Mouse (Mus musculus): ENCODE measurements around the gene Sec16b. TPM values are rescaled to one million over a fixed set of nuclear protein-coding genes. Genes with fewer than 3 reads are reported as not detected.

The Sec16b gene
- polyA plus RNA-seq, 1 experiment from 2014 or later, result 10.6 TPM

DNA sequence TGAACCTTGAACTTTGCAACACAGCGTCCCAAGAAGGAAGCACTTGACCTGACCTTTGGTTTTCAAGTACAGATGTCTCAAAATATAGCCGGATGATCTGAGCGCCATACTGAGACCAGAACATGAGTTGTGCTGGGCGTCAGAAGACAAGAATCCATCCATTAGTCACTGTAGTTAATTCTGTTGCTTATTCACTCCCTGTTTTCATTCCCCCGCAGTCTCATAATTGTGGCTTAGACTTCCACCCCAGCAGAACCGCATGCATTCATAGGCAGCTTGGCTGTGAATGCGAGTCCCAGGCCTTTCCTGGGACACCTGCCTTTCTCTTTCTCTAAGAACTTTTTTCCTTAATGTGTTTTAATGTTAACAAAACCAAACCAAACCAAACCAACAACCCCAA, 33.8 kb upstream of the Sec16b start:
- Histone ChIP-seq H3K4me2 (ENCODE audit: low read depth, low read length) (no peak overlapping the region), H3K9me3 (replicated peaks; ENCODE audit: control insufficient read depth, low read length) (no peaks in the 10 kb centered on the region), H3K27me3 (ENCODE audit: control insufficient read depth, insufficient read depth, low read length) (no peaks in the 10 kb centered on the region), H3K4me3 (replicated peaks; ENCODE audit: low read length) (no peak overlapping the region), H3K27ac (ENCODE audit: low read length) (no peak overlapping the region), H3K9ac (ENCODE audit: low read length) (no peak overlapping the region), H3K4me1 (ENCODE audit: control insufficient read depth, insufficient read depth, low read length) (no peaks in the 10 kb centered on the region), H3K36me3 (ENCODE audit: control insufficient read depth, insufficient read depth, low read length) (no peaks in the 10 kb centered on the region)
- ATAC-seq (ENCODE audit: insufficient read depth, low FRiP score), result no peak
- 85% methylated on average over 7 of the region's 7 CpGs for WGBS

DNA sequence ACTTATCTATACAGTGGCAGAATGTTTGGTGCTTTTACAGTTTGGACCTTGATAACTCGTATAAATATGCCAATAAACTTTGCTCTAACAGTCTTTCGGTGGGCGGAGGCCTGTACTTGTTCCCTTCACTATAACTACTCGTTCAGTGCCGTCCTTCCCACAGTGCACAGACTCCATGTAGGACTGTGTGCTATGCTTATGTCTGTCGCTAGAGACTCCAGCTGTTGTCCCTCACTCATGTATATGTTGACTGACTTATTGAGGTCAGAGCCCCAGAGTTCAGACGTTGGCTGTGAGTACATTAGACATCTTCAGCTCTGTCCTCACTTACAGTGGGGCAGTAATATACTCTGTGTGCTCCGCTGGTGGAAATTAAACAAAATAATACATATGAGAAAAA, 31.7 kb upstream of the Sec16b start:
- 48% methylated on average over 8 of the region's 8 CpGs for WGBS
- Histone ChIP-seq H3K27me3 (ENCODE audit: control insufficient read depth, insufficient read depth, low read length) (no peaks in the 10 kb centered on the region), H3K9ac (ENCODE audit: low read length) (no peak overlapping the region), H3K4me3 (replicated peaks; ENCODE audit: low read length) (no peak overlapping the region), H3K9me3 (replicated peaks; ENCODE audit: control insufficient read depth, low read length) (no peaks in the 10 kb centered on the region), H3K4me2 (ENCODE audit: low read depth, low read length) (no peak overlapping the region), H3K4me1 (ENCODE audit: control insufficient read depth, insufficient read depth, low read length) (no peaks in the 10 kb centered on the region), H3K27ac (ENCODE audit: low read length) (no peak overlapping the region), H3K36me3 (ENCODE audit: control insufficient read depth, insufficient read depth, low read length) (no peaks in the 10 kb centered on the region)
- ATAC-seq (ENCODE audit: insufficient read depth, low FRiP score), result peak; percentile 52; the same call in 1 of the 2 replicates

DNA sequence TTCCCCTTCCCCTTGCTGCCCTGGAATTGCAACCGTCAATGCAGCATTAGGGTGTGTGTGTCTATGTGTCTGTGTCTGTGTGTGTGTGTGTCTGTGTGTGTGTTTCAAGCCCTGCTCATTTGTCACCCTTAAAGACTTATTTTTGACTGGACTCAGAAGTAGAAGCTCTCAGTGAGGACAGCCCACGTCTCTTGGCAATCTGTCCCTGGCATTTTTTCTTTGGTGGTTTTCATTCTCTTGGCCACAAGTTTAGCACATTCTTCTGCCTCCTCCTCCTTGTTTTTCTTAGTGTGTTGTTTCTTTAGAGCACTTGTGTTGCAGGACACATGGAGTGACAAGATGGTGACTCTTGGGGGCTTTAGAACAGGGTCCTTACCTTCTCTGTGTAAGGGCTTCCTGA, 30.3 kb upstream of the Sec16b start:
- no peaks in the 10 kb centered on the region for H3K36me3 ChIP-seq (ENCODE audit: control insufficient read depth, insufficient read depth, low read length)
- ATAC-seq (ENCODE audit: insufficient read depth, low FRiP score), result no peak
- H3K4me2 ChIP-seq (ENCODE audit: low read depth, low read length), result no peak overlapping the region
- H3K9me3 ChIP-seq (replicated peaks; ENCODE audit: control insufficient read depth, low read length), result no peaks in the 10 kb centered on the region
- no peak overlapping the region for H3K9ac ChIP-seq (ENCODE audit: low read length)
- H3K4me3 ChIP-seq (replicated peaks; ENCODE audit: low read length), result no peak overlapping the region
- H3K27ac ChIP-seq (ENCODE audit: low read length), result no peak overlapping the region
- H3K27me3 ChIP-seq (ENCODE audit: control insufficient read depth, insufficient read depth, low read length), result no peaks in the 10 kb centered on the region
- WGBS, result 74% methylated on average over 2 of the region's 2 CpGs
- H3K4me1 ChIP-seq (ENCODE audit: control insufficient read depth, insufficient read depth, low read length), result no peaks in the 10 kb centered on the region

DNA sequence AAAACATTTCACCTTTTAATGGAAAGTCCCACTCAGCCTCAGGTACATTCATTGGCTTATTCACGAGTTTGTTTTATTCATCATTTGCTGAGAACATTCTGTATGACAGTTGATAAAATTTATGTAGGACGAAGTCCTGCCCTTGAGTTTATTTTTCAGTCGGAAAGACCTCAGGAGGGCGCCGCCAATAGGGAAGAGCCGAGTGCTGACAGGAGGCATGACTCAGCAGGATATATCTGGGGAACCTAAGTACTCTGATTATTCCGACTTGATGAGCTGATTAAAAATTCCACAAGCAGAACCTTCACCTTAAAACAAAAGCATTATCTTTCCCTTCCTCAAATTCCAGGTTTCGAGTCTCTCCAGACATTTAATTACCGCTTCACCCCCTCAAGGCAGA, 26.4 kb upstream of the Sec16b start:
- Histone ChIP-seq H3K27ac (ENCODE audit: low read length) (no peak overlapping the region), H3K4me3 (replicated peaks; ENCODE audit: low read length) (no peak overlapping the region), H3K9ac (ENCODE audit: low read length) (no peak overlapping the region), H3K4me1 (ENCODE audit: control insufficient read depth, insufficient read depth, low read length) (no peaks in the 10 kb centered on the region), H3K4me2 (ENCODE audit: low read depth, low read length) (no peak overlapping the region), H3K27me3 (ENCODE audit: control insufficient read depth, insufficient read depth, low read length) (no peaks in the 10 kb centered on the region), H3K36me3 (ENCODE audit: control insufficient read depth, insufficient read depth, low read length) (no peaks in the 10 kb centered on the region), H3K9me3 (replicated peaks; ENCODE audit: control insufficient read depth, low read length) (no peaks in the 10 kb centered on the region)
- 22% methylated on average over 9 of the region's 9 CpGs for WGBS
- ATAC-seq (ENCODE audit: insufficient read depth, low FRiP score), result no peak

DNA sequence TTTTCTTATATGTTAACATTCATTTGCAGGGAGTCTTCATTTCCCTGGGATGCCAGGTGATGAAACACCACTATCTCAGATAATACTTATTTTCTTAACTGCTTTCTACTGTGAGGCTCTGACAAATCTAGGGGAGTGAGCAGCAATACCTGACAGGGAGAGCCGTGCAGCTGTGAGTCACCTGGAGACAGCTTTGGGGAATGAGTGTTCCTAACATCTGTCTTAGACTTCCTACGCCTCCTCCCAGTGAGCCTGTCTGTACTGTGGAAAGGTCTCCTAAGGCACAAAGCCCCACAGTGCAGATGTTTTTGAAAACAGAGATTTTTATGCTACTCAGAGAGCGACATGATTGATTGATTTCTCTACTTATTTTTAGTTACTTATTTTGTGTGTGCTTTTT, 25.6 kb upstream of the Sec16b start:
- Histone ChIP-seq H3K27me3 (ENCODE audit: control insufficient read depth, insufficient read depth, low read length) (no peaks in the 10 kb centered on the region), H3K9ac (ENCODE audit: low read length) (no peak overlapping the region), H3K4me3 (replicated peaks; ENCODE audit: low read length) (no peak overlapping the region), H3K9me3 (replicated peaks; ENCODE audit: control insufficient read depth, low read length) (no peaks in the 10 kb centered on the region), H3K4me2 (ENCODE audit: low read depth, low read length) (no peak overlapping the region), H3K36me3 (ENCODE audit: control insufficient read depth, insufficient read depth, low read length) (no peaks in the 10 kb centered on the region), H3K27ac (ENCODE audit: low read length) (no peak overlapping the region), H3K4me1 (ENCODE audit: control insufficient read depth, insufficient read depth, low read length) (no peaks in the 10 kb centered on the region)
- 44% methylated on average over 3 of the region's 3 CpGs for WGBS
- no peak for ATAC-seq (ENCODE audit: insufficient read depth, low FRiP score)

DNA sequence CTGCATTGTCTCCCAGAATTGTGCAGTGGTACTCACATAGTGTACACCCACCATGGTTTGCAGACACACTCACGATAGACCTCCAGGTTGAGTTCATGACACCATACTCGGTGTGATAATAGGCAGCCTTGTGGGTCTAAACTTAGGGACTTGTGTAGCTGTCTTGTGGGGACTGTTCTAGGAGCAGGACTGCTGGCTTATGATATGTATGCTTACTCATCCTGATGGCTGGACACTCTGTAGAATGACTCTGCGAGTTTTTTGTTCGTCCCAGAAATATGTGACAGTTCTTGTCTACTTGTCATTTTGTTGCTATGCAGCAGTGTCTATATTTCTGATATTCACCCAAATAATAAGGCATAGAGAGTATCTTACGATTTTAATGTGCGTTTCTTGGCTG, 24.9 kb upstream of the Sec16b start:
- Histone ChIP-seq H3K4me1 (ENCODE audit: control insufficient read depth, insufficient read depth, low read length) (no peaks in the 10 kb centered on the region), H3K36me3 (ENCODE audit: control insufficient read depth, insufficient read depth, low read length) (no peaks in the 10 kb centered on the region), H3K4me2 (ENCODE audit: low read depth, low read length) (no peak overlapping the region), H3K9ac (ENCODE audit: low read length) (no peak overlapping the region), H3K27me3 (ENCODE audit: control insufficient read depth, insufficient read depth, low read length) (no peaks in the 10 kb centered on the region), H3K4me3 (replicated peaks; ENCODE audit: low read length) (no peak overlapping the region), H3K27ac (ENCODE audit: low read length) (no peak overlapping the region), H3K9me3 (replicated peaks; ENCODE audit: control insufficient read depth, low read length) (no peaks in the 10 kb centered on the region)
- WGBS, result 90% methylated on average over 6 of the region's 6 CpGs
- ATAC-seq (ENCODE audit: insufficient read depth, low FRiP score), result no peak

DNA sequence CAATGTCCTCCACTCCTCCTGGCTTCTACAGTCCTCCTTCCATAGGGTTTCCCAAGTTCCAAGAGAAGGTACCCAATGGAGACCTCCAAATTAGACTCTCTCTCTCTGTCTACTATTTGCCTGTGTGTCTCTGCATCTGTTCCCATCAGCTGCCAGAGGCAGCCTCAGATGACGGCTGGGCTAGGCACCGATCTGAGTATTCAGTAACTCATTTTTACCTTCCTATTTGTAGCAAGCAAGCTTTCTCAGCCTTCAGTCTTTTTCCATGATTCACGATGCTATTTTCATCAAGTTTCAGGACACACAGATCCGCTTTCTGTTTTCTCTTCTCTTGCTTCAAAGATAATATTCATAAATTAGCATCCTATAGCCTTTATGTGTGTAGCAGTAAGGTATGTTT, 22.4 kb upstream of the Sec16b start:
- Histone ChIP-seq H3K36me3 (ENCODE audit: control insufficient read depth, insufficient read depth, low read length) (no peaks in the 10 kb centered on the region), H3K4me3 (replicated peaks; ENCODE audit: low read length) (no peak overlapping the region), H3K9me3 (replicated peaks; ENCODE audit: control insufficient read depth, low read length) (no peaks in the 10 kb centered on the region), H3K4me2 (ENCODE audit: low read depth, low read length) (no peak overlapping the region), H3K9ac (ENCODE audit: low read length) (no peak overlapping the region), H3K27ac (ENCODE audit: low read length) (no peak overlapping the region), H3K4me1 (ENCODE audit: control insufficient read depth, insufficient read depth, low read length) (no peaks in the 10 kb centered on the region), H3K27me3 (ENCODE audit: control insufficient read depth, insufficient read depth, low read length) (no peaks in the 10 kb centered on the region)
- no peak for ATAC-seq (ENCODE audit: insufficient read depth, low FRiP score)
- 92% methylated on average over 4 of the region's 4 CpGs for WGBS

DNA sequence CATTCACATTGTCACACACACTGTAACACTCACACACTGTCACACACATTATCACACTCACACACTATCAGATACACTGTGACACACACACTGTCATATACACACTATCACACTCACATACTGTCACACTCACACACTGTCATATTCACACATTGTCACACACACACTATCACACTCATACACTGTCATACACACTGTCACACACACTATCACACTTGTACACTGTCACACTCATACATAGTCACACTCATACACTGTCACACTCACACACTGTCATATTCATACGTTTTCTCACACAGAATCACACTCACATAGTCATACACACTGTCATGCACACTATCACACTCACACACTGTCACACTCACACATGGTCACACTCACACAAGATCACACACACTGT, 5.9 kb upstream of the Sec16b start:
- H3K9ac ChIP-seq (ENCODE audit: low read length), result no peak overlapping the region
- no peak overlapping the region for H3K4me2 ChIP-seq (ENCODE audit: low read depth, low read length)
- no peaks in the 10 kb centered on the region for H3K27me3 ChIP-seq (ENCODE audit: control insufficient read depth, insufficient read depth, low read length)
- H3K4me1 ChIP-seq (ENCODE audit: control insufficient read depth, insufficient read depth, low read length), result no peaks in the 10 kb centered on the region
- H3K9me3 ChIP-seq (replicated peaks; ENCODE audit: control insufficient read depth, low read length), result no peaks in the 10 kb centered on the region
- H3K27ac ChIP-seq (ENCODE audit: low read length), result no peak overlapping the region
- ATAC-seq (ENCODE audit: insufficient read depth, low FRiP score), result peak; percentile 33; the same call in 1 of the 2 replicates
- H3K4me3 ChIP-seq (replicated peaks; ENCODE audit: low read length), result no peak overlapping the region
- 75% methylated on average over 1 of the region's 1 CpGs for WGBS
- no peaks in the 10 kb centered on the region for H3K36me3 ChIP-seq (ENCODE audit: control insufficient read depth, insufficient read depth, low read length)

DNA sequence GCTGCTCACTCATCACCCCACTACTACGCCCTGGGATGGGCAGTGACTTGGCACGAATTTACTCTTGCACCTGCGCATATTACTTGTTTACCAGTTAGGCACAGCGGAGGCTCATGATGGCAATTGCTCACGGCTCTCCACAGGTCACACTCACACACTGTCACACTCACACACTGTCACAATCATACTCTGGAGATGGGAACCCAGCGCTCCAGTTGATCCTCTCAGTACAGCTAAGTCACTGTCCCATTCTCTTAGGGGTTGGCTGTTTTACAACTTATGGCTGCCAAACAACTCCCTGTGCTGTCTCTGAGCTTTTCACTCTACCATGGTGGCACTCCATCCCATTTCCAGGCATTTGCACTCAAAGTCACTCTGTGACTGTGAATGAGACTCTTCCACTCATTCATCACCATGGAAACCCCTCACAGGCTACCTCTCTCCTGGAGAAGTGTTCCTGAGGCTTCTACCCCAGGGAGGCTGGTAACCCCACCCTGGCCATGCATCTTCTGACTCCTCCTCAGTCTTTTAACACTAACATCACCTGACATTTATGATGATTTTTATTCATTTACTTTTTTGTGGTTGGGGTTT, 5.1 kb upstream of the Sec16b start:
- no peak overlapping the region for H3K27ac ChIP-seq (ENCODE audit: low read length)
- H3K4me2 ChIP-seq (ENCODE audit: low read depth, low read length), result no peak overlapping the region
- no peaks in the 10 kb centered on the region for H3K36me3 ChIP-seq (ENCODE audit: control insufficient read depth, insufficient read depth, low read length)
- H3K27me3 ChIP-seq (ENCODE audit: control insufficient read depth, insufficient read depth, low read length), result no peaks in the 10 kb centered on the region
- H3K4me3 ChIP-seq (replicated peaks; ENCODE audit: low read length), result no peak overlapping the region
- no peaks in the 10 kb centered on the region for H3K9me3 ChIP-seq (replicated peaks; ENCODE audit: control insufficient read depth, low read length)
- 78% methylated on average over 6 of the region's 6 CpGs for WGBS
- ATAC-seq (ENCODE audit: insufficient read depth, low FRiP score), result no peak
- no peak overlapping the region for H3K9ac ChIP-seq (ENCODE audit: low read length)
- H3K4me1 ChIP-seq (ENCODE audit: control insufficient read depth, insufficient read depth, low read length), result no peaks in the 10 kb centered on the region

DNA sequence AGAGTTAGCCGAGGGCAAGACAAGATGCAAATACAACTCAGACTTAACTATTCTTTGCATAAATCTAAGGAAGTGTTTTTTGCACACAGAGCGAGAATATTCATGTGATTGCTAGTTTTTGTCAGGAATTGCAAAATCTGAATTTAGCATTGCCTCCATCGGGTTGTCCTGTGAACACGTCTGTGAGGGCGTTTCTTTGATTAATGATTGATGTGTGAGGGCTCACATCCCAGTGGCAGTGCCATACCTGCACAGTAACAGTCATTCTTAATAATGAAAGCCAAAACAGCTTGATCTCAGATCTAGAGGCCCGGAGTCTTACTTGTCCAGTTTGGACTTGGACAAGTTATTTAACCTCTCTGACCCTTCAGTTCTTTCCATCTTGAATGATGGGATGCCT, 3.5 kb upstream of the Sec16b start:
- H3K9me3 ChIP-seq (replicated peaks; ENCODE audit: control insufficient read depth, low read length), result no peaks in the 10 kb centered on the region
- no peak overlapping the region for H3K27ac ChIP-seq (ENCODE audit: low read length)
- no peaks in the 10 kb centered on the region for H3K36me3 ChIP-seq (ENCODE audit: control insufficient read depth, insufficient read depth, low read length)
- no peak overlapping the region for H3K4me2 ChIP-seq (ENCODE audit: low read depth, low read length)
- 72% methylated on average over 6 of the region's 6 CpGs for WGBS
- H3K27me3 ChIP-seq (ENCODE audit: control insufficient read depth, insufficient read depth, low read length), result no peaks in the 10 kb centered on the region
- H3K4me1 ChIP-seq (ENCODE audit: control insufficient read depth, insufficient read depth, low read length), result no peaks in the 10 kb centered on the region
- no peak for ATAC-seq (ENCODE audit: insufficient read depth, low FRiP score)
- no peak overlapping the region for H3K4me3 ChIP-seq (replicated peaks; ENCODE audit: low read length)
- H3K9ac ChIP-seq (ENCODE audit: low read length), result no peak overlapping the region
